Mouse (Mus musculus) cerebellum, adult 2 months (tissue): ENCODE results near the gene Mrm1.
"Not testable (repeated sequence)": the region's sequence is repeated elsewhere in the genome, so short reads cannot be mapped to it uniquely, and the experiment has no call there.

ENCODE experiments used
- CTCF ChIP-seq: fragments of 200-500 bp; IDR thresholded peaks from 2 replicates; pipeline ENCODE4 v1.5.1; 2011; ENCODE audit warnings: low read depth, mild to moderate bottlenecking, control low read depth, low read length, moderate library complexity, borderline replicate concordance; ENCODE audit not compliant: insufficient read depth
- POLR2A ChIP-seq: fragments of 200-500 bp; IDR thresholded peaks from 2 replicates; pipeline ENCODE4 v1.6.1; 2011; ENCODE audit warnings: low read length, control low read depth, borderline replicate concordance; ENCODE audit not compliant: insufficient read depth

DNA sequence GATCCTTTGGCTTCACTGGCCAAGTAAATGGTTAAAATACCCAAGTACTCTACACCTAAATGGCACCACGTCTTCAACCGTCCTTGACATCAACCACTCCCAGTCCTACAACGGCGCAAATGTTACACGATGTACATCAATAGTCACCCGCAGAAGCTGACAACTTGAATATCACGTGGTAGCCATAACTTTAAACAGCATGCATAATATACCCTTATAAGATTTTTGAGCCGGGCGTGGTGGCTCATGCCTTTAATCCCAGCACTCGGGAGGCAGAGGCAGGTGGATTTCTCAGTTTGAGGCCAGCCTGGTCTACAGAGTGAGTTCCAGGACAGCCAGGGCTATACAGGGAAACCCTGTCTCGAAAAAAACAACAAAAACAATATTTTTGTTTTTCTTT is 10.2 kb upstream of the Mrm1 start:
- TF ChIP-seq CTCF, POLR2A: not testable (repeated sequence)
